Mouse (Mus musculus) testis, adult 2 months (tissue): ENCODE data around the gene Asb5. TPM values are rescaled to one million over a fixed set of nuclear protein-coding genes. Genes with fewer than 3 reads are reported as not detected.
"Not testable (repeated sequence)": the region's sequence is repeated elsewhere in the genome, so short reads cannot be mapped to it uniquely, and the experiment has no call there.

Experiments used
- H3K27ac ChIP-seq: fragments of 200-500 bp; 2 replicates; pipeline ENCODE4 v1.5.1; 2012; ENCODE audit warnings: low read depth, low read length; ENCODE audit not compliant: control insufficient read depth, insufficient read depth
- H3K27me3 ChIP-seq: fragments of 200-500 bp; 2 replicates; pipeline ENCODE4 v1.6.1; 2012; ENCODE audit warnings: mild to moderate bottlenecking, low read length, moderate library complexity; ENCODE audit not compliant: control insufficient read depth, insufficient read depth
- H3K36me3 ChIP-seq: fragments of 200-500 bp; 2 replicates; pipeline ENCODE4 v1.6.1; 2012; ENCODE audit warnings: mild to moderate bottlenecking, low read length; ENCODE audit not compliant: control insufficient read depth, insufficient read depth
- H3K4me1 ChIP-seq: fragments of 200-500 bp; 2 replicates; pipeline ENCODE4 v1.6.1; 2012; ENCODE audit warnings: low read length; ENCODE audit not compliant: control insufficient read depth, insufficient read depth
- H3K4me3 ChIP-seq: fragments of 200-500 bp; 2 replicates; pipeline ENCODE4 v1.5.1; 2012; ENCODE audit warnings: low read depth, mild to moderate bottlenecking, low read length, moderate library complexity, mixed read lengths; ENCODE audit not compliant: control insufficient read depth
- CTCF ChIP-seq: fragments of 200-500 bp; IDR thresholded peaks from 2 replicates; pipeline ENCODE4 v1.5.1; 2012; ENCODE audit warnings: low read depth, mild to moderate bottlenecking, inconsistent platforms, low read length, moderate library complexity; ENCODE audit not compliant: control insufficient read depth, insufficient read depth, insufficient replicate concordance
- POLR2A ChIP-seq: fragments of 200-500 bp; IDR thresholded peaks from 2 replicates; pipeline ENCODE4 v1.6.1; 2012; ENCODE audit warnings: low read depth, mild to moderate bottlenecking, inconsistent platforms, low read length, moderate library complexity; ENCODE audit not compliant: control insufficient read depth
- polyA plus RNA-seq: library from polyadenylated mRNA; depleted of rRNA; stranded (reverse); fragments of >200 nt; gene quantifications from 2 replicates; pipeline ENCODE4 v1.2.3, GENCODE M21; 2012; rRNA removed

Gene Asb5
- polyA plus RNA-seq, 1 experiment = 8.1 TPM

DNA sequence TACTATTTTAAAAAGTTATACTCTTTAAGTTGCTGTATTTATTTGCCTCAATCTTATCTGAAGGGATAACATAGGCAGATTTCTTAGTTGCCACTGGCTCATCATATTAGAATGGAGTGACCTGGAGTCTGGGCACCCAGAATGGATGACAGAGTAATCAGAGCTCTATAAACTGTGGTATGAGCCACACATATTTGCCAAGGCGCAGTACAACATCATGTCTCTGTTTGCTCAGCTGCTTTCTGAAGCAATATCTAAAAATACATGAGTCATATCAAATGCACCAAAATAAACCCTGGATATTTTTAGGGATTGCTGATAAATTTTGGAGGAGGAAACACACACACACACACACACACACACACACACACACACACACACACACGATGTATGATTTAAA lies 80.0 kb downstream of the Asb5 start:
- Histone ChIP-seq H3K4me3 (no peak overlapping the region), H3K4me1 (no peaks in the 10 kb centered on the region), H3K27me3 (no peaks in the 10 kb centered on the region), H3K27ac (no peak overlapping the region), H3K36me3 (no peaks in the 10 kb centered on the region)
- TF ChIP-seq CTCF (no peak), POLR2A (no peak)

DNA sequence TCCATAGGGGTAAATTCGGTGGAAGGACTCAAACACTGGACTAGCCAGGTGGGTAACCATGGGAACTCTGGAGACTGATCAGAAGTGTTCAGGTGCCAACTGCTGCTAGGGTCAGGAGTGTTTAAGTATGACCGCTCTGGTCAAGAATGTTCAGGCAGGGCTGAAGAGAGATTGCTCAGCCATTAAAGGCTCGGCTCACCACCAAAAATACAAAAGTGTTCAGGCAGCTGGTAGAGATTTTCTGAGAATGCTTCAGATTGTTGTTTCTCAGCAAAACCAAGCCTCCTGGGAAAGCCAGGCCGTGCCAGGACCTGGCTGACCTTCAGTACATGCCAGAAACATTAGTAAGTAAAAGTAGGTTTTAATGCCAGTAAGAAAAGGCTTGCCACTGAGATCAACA lies 80.9 kb downstream of the Asb5 start:
- H3K27ac ChIP-seq = no peak overlapping the region
- no peaks in the 10 kb centered on the region for H3K27me3 ChIP-seq
- no peaks in the 10 kb centered on the region for H3K36me3 ChIP-seq
- no peak overlapping the region for H3K4me3 ChIP-seq
- TF ChIP-seq CTCF (no peak), POLR2A (no peak)
- H3K4me1 ChIP-seq = no peaks in the 10 kb centered on the region

DNA sequence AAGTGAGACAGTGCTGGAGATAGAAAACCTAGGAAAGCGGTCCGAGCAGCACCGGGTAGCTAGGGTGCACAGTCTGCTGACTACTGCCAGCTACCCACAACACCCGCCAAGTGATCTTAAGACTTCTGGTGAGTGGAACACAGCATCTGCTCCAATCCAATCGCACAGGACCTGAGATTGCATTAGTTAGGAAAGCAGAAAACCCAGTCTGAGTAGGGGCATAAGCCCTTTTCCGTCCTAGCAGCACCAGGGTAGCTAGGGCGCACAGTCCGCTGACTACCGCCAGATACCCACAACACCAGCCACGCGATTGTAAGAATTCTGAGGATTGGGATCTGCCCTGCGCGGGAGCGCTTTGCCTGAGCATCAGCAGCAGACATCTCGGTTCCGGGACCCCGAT lies 87.3 kb downstream of the Asb5 start:
- H3K27ac ChIP-seq = not testable (repeated sequence)

More for the DNA sequence above, 87.3 kb downstream of the Asb5 start:
- not testable (repeated sequence) for H3K4me3 ChIP-seq, H3K36me3 ChIP-seq, H3K4me1 ChIP-seq, H3K27me3 ChIP-seq

Other genes starting within 250 kb of the Asb5 start
- gene Spcs3, start 418 bp downstream of the Asb5 start, polyA plus RNA-seq = 7.3 and 10.4 TPM in 2 replicates
- gene Spata4, start 71.2 kb downstream of the Asb5 start, polyA plus RNA-seq = 585 and 688 TPM in 2 replicates